In genomic region chr5:144383936-144384335, GRCm38 (mm10) we compare ENCODE assay signal across 10 mouse cellular contexts. TPM values are rescaled to one million over a fixed set of nuclear protein-coding genes. Genes with fewer than 3 reads are reported as not detected.
A peak's percentile ranks its signal among the peaks of the same experiment; 100 is the strongest.
DNase-seq lines count a peak whose midpoint lies in the region; ATAC-seq and TF ChIP-seq lines count a peak whose summit lies in the region.
"Had no signal": no experiment of that assay in that cellular context is flagged by ENCODE, and none has a peak within 500 bp of the region (broad histone marks: within the 10 kb centered on the region; RNA-seq: fewer than 3 reads in every experiment).

No protein-coding gene starts in this region.

- no peak overlapping the region for H3K27ac ChIP-seq in forebrain, postnatal 0 days (ENCODE audit: low read depth, low read length)
- no peak overlapping the region for H3K27ac ChIP-seq in forebrain, embryonic 12.5 days
- H3K27ac ChIP-seq: limb, embryonic 12.5 days had no signal

- H3K9ac ChIP-seq in forebrain, postnatal 0 days, result no peak overlapping the region
- H3K9ac ChIP-seq in forebrain, embryonic 12.5 days, result no peak overlapping the region
- H3K9ac ChIP-seq: limb, embryonic 12.5 days had no signal

- no peak overlapping the region for H3K4me3 ChIP-seq in forebrain, postnatal 0 days (ENCODE audit: low read depth, low read length)
- H3K4me3 ChIP-seq in forebrain, embryonic 12.5 days (replicated peaks), result no peak overlapping the region
- no peak overlapping the region for H3K4me3 ChIP-seq in lung, adult 2 months (replicated peaks; ENCODE audit: extremely low read depth, low read depth, low read length)
- no peak overlapping the region for H3K4me3 ChIP-seq in G1E (ENCODE audit: low read depth, low read length)
- H3K4me3 ChIP-seq: limb, embryonic 12.5 days had no signal

- no peaks in the 10 kb centered on the region for H3K36me3 ChIP-seq in forebrain, postnatal 0 days (ENCODE audit: insufficient read depth)
- H3K36me3 ChIP-seq in forebrain, embryonic 12.5 days (replicated peaks), result no peaks in the 10 kb centered on the region
- H3K36me3 ChIP-seq in G1E (replicated peaks), result no peaks in the 10 kb centered on the region
- H3K36me3 ChIP-seq: limb, embryonic 12.5 days had no signal

- H3K4me2 ChIP-seq in forebrain, postnatal 0 days (ENCODE audit: low read depth), result no peak overlapping the region
- no peak overlapping the region for H3K4me2 ChIP-seq in forebrain, embryonic 12.5 days
- H3K4me2 ChIP-seq: limb, embryonic 12.5 days had no signal

- no peak for TF ChIP-seq POLR2A in lung, adult 2 months (IDR thresholded peaks at IDR 0.05; ENCODE audit: borderline replicate concordance, extremely low read depth, low read depth, low read length)

- no peak for DNase-seq in forebrain, postnatal 0 days
- DNase-seq in lung, adult 2 months, result no peak
- no peak for DNase-seq in lung, postnatal 10 days
- DNase-seq in G1E (ENCODE audit: low spot score), result no peak
- DNase-seq in naive thymus-derived CD4-positive, alpha-beta T cell, adult 2 months (ENCODE audit: low read depth), result peak; percentile 10
- no peak for DNase-seq in adrenal gland, adult 18-20 months (ENCODE audit: low spot score in 2 of 2)
- DNase-seq: layer of hippocampus, adult 9-11 months had no signal

- 75% methylated on average over 3 of the region's 3 CpGs for whole genome bisulfite sequencing in forebrain, postnatal 0 days
- WGBS in forebrain, embryonic 12.5 days, result 73% methylated on average over 3 of the region's 3 CpGs
- WGBS in lung, adult 2 months, result 63% methylated on average over 3 of the region's 3 CpGs

- H3K27me3 ChIP-seq in forebrain, postnatal 0 days (ENCODE audit: insufficient read depth, low read length), result no peaks in the 10 kb centered on the region
- H3K27me3 ChIP-seq in forebrain, embryonic 12.5 days, result no peaks in the 10 kb centered on the region
- H3K27me3 ChIP-seq in G1E (ENCODE audit: insufficient read depth, low read length), result no peaks in the 10 kb centered on the region
- H3K27me3 ChIP-seq: limb, embryonic 12.5 days had no signal

- no peaks in the 10 kb centered on the region for H3K4me1 ChIP-seq in forebrain, postnatal 0 days (ENCODE audit: insufficient read depth)
- H3K4me1 ChIP-seq in forebrain, embryonic 12.5 days, result no peaks in the 10 kb centered on the region
- no peaks in the 10 kb centered on the region for H3K4me1 ChIP-seq in lung, adult 2 months (ENCODE audit: control insufficient read depth, insufficient read depth, low read length)
- H3K4me1 ChIP-seq in G1E (ENCODE audit: insufficient read depth, low read depth, low read length), result no peaks in the 10 kb centered on the region
- H3K4me1 ChIP-seq: limb, embryonic 12.5 days had no signal

- H3K9me3 ChIP-seq in forebrain, postnatal 0 days (ENCODE audit: low read length), result no peaks in the 10 kb centered on the region
- H3K9me3 ChIP-seq in forebrain, embryonic 12.5 days, result no peaks in the 10 kb centered on the region; the same call in 1 of the 2 replicates
- H3K9me3 ChIP-seq in G1E (replicated peaks), result peaks cover 61% of the 10 kb centered on the region

- peak; percentile 42 for TF ChIP-seq CTCF in forebrain, postnatal 0 days (IDR thresholded peaks at IDR 0.05; ENCODE audit: low read depth)
- peak; percentile 37 for TF ChIP-seq CTCF in lung, adult 2 months (IDR thresholded peaks at IDR 0.05; ENCODE audit: insufficient read depth, low read length)
- TF ChIP-seq CTCF in G1E (IDR thresholded peaks at IDR 0.05; ENCODE audit: low read depth, low read length), result peak; percentile 38; the same call in 1 of the 2 replicates

- no peak for ATAC-seq in forebrain, postnatal 0 days
- no peak for ATAC-seq in forebrain, embryonic 12.5 days (ENCODE audit: low FRiP score)
- no peak for ATAC-seq in G1E (ENCODE audit: extremely low read depth, insufficient number of reproducible peaks, low FRiP score, poor library complexity, severe bottlenecking)
- ATAC-seq in activated CD4-positive, CD25-positive, alpha-beta regulatory T cell, adult 4 months, result no peak

RNA-seq across cellular contexts. Expression of gene Baiap2l1, which starts 26.0 kb away (rescaled TPM):
- 0.10 and 0.23 TPM in 2 replicates for total RNA-seq in forebrain, postnatal 0 days (2014; rRNA removed)
- polyA plus RNA-seq in forebrain, postnatal 0 days (2015; fragmentation: Nextera tagmentation; extraction: Ambion mirVana), result 0.72 and 0.93 TPM in 2 replicates
- 2.6 and 2.9 TPM in 2 replicates for polyA plus RNA-seq in forebrain, embryonic 12.5 days (2016; fragmentation: Nextera tagmentation; extraction: Ambion mirVana)
- 20.4 and 22.6 TPM in 2 replicates for polyA plus RNA-seq in lung, adult 2 months (2012; rRNA removed)
- total RNA-seq in G1E (2014; fragmentation: Nextera tagmentation), result not detected in 2 replicates
- 0.11 TPM in 1 of 2 replicates, not detected in the other for total RNA-seq in G1E (2017)
- not detected in 2 replicates for polyA plus RNA-seq in G1E (2012)
- under 1 TPM; 0.70 to 0.87 TPM for polyA plus RNA-seq in activated CD4-positive, CD25-positive, alpha-beta regulatory T cell, adult 4 months (2017; shearing (Covaris generic))
- total RNA-seq in adrenal gland, adult 18-20 months (2021), result 10 to 100 TPM in 1 of 2 experiments, 1 to 10 TPM in 1; 8.9 to 20.1 TPM
